Mouse (Mus musculus): Measurements from ENCODE around the gene Lix1l. TPM values are rescaled to one million over a fixed set of nuclear protein-coding genes. Genes with fewer than 3 reads are reported as not detected.

Gene Lix1l
- 5.6 and 6.8 TPM in 2 replicates for polyA plus RNA-seq (2016; fragmentation: Nextera tagmentation; extraction: Ambion mirVana)

GRCm38 (mm10) chr3:96600639-96601250 lies at the start of gene Lix1l:
Gene Lix1l (plus strand): TSS chr3:96601149.
- peaks cover 7% of the 10 kb centered on the region for H3K36me3 ChIP-seq
- peaks cover 71% of the 10 kb centered on the region for H3K4me1 ChIP-seq
- H3K4me3 ChIP-seq: peak within 1 kb of the TSS; percentile 95
- peak within 1 kb of the TSS; percentile 70 for H3K4me2 ChIP-seq (replicated peaks)
- ATAC-seq (ENCODE audit: low FRiP score, low read depth): peak; percentile 94
- H3K9me3 ChIP-seq: no peaks in the 10 kb centered on the region
- H3K27ac ChIP-seq (replicated peaks): peak within 1 kb of the TSS; percentile 97
- H3K9ac ChIP-seq (replicated peaks): peak within 1 kb of the TSS; percentile 98
- peaks cover 23% of the 10 kb centered on the region for H3K27me3 ChIP-seq
- 2% methylated on average over 27 of the region's 27 CpGs for WGBS

GRCm38 (mm10) chr3:96551203-96551602 lies 49.7 kb upstream of the Lix1l start:
- Histone ChIP-seq H3K9ac (replicated peaks) (no peak overlapping the region), H3K27me3 (peaks cover 8% of the 10 kb centered on the region; the same call in 1 of the 2 replicates), H3K9me3 (no peaks in the 10 kb centered on the region), H3K36me3 (no peaks in the 10 kb centered on the region), H3K4me3 (no peak overlapping the region), H3K27ac (replicated peaks) (no peak overlapping the region), H3K4me1 (peaks cover 18% of the 10 kb centered on the region), H3K4me2 (replicated peaks) (no peak overlapping the region)
- WGBS: 22% methylated on average over 8 of the region's 8 CpGs
- no peak for ATAC-seq (ENCODE audit: low FRiP score, low read depth)

- peaks cover 5% of the 10 kb centered on the region; the same call in 1 of the 2 replicates for H3K27me3 ChIP-seq
- H3K4me1 ChIP-seq: peaks cover 24% of the 10 kb centered on the region
- no peak overlapping the region for H3K4me2 ChIP-seq (replicated peaks)
- H3K9ac ChIP-seq (replicated peaks): no peak overlapping the region
- H3K4me3 ChIP-seq: no peak overlapping the region
- no peaks in the 10 kb centered on the region for H3K36me3 ChIP-seq
- no peaks in the 10 kb centered on the region for H3K9me3 ChIP-seq
- 81% methylated on average over 7 of the region's 7 CpGs for WGBS
- no peak for ATAC-seq (ENCODE audit: low FRiP score, low read depth)
- no peak overlapping the region for H3K27ac ChIP-seq (replicated peaks)
These were observed 49.1 kb upstream of the Lix1l start for GRCm38 (mm10) chr3:96551890-96552289.

DNA sequence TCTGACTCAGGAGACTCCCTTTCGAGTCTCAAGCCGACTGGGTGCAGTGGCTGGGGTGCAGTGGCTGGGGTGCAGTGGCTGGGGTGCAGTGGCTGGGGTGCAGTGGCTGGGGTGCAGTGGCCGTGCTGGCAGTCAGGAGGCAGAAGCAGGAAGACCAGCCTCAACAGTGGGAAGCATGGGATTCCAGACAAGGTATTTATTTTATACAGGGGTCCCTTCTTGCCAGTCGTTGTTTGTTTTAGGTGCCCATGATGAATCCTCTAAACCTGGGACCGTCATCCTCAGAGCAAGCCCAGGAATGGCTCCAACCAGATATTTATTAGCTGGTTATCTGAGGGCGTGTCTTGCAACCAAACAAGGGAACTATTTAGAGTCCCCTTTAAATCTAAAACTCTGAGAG lies 47.3 kb upstream of the Lix1l start:
- Histone ChIP-seq H3K9me3 (no peaks in the 10 kb centered on the region), H3K27ac (replicated peaks) (no peak overlapping the region), H3K9ac (replicated peaks) (no peak overlapping the region), H3K4me1 (peaks cover 27% of the 10 kb centered on the region), H3K27me3 (peaks cover 5% of the 10 kb centered on the region; the same call in 1 of the 2 replicates), H3K36me3 (no peaks in the 10 kb centered on the region), H3K4me2 (replicated peaks) (no peak overlapping the region), H3K4me3 (no peak overlapping the region)
- WGBS: 84% methylated on average over 6 of the region's 6 CpGs
- ATAC-seq (ENCODE audit: low FRiP score, low read depth): no peak

- Histone ChIP-seq H3K36me3 (0 out of 2 replicates have a peak, but pooled peaks cover under 1% of the 10 kb centered on the region), H3K27me3 (peaks cover 5% of the 10 kb centered on the region; the same call in 1 of the 2 replicates), H3K4me3 (no peak overlapping the region), H3K4me2 (replicated peaks) (no peak overlapping the region), H3K9me3 (no peaks in the 10 kb centered on the region), H3K9ac (replicated peaks) (no peak overlapping the region), H3K27ac (replicated peaks) (no peak overlapping the region), H3K4me1 (peaks cover 34% of the 10 kb centered on the region)
- ATAC-seq (ENCODE audit: low FRiP score, low read depth): no peak
- WGBS: 83% methylated on average over 6 of the region's 6 CpGs
These were observed 46.7 kb upstream of the Lix1l start for GRCm38 (mm10) chr3:96554251-96554650.

DNA sequence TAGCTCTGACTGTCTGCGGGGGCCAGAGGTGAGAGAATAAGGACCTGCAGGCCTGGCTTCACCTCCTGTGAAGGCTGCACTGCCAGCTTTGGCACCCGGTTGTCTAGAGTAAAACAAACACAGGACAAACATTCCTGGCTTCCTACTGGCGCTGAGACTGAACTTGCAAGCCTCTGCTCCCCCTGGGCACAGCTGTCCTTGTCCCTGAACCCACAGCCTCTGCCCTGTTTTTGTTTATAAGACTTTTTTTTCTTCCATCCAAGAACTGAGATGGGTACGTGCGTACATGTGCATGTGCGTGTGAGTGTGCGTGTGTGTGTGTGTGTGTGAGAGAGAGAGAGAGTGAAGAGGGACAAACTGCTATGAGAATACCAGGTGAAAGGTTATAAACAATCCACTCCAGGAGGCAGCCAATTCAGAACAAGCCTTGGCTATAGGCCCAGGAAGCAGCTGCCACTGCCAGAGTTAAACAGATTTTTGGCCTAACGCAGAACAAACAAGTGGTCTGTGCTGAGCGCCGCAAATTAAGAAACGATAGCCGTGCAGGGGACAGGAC lies 45.8 kb upstream of the Lix1l start:
- Histone ChIP-seq H3K9me3 (no peaks in the 10 kb centered on the region), H3K27me3 (peaks cover 5% of the 10 kb centered on the region; the same call in 1 of the 2 replicates), H3K27ac (replicated peaks) (peak overlapping the region; percentile 58), H3K4me3 (no peak overlapping the region), H3K4me1 (peaks cover 42% of the 10 kb centered on the region), H3K4me2 (replicated peaks) (no peak overlapping the region), H3K9ac (replicated peaks) (0 out of 2 replicates have a peak overlapping the region, but pooled peaks have one; percentile 15), H3K36me3 (peaks cover 9% of the 10 kb centered on the region)
- ATAC-seq (ENCODE audit: low FRiP score, low read depth): no peak
- 52% methylated on average over 12 of the region's 12 CpGs for WGBS

DNA sequence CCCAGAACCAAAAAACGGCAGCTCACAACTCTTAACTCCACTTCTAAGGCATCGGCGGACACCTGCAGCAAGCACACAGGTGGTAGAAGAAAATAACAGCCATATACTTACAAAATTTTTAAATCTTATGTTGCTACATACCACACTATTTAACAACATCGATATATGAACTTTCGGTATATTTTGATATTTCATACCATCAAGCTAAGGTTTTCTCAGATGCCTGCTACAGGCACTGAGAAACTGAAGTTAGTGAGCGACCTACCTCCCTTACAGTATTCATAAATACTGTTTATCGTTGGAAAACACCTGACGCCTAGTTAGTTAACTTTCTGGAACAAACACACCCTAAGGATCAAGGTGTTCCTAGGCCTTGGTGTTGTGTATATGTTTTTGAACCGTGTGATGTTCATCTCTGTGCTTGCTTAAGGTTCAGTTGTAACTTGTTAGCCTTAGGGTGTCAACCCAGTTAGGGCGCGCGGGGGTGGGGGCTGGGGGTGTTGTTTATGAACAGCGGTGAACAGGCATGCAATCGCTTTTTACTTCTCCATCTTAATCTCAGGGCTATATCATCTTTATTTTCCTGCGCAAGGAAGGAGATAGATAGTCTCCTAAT lies 44.8 kb upstream of the Lix1l start:
- Histone ChIP-seq H3K9ac (replicated peaks) (no peak overlapping the region), H3K4me2 (replicated peaks) (peak overlapping the region; percentile 83; the same call in 1 of the 2 replicates), H3K27ac (replicated peaks) (no peak overlapping the region), H3K4me1 (peaks cover 52% of the 10 kb centered on the region), H3K36me3 (peaks cover 19% of the 10 kb centered on the region), H3K4me3 (no peak overlapping the region), H3K27me3 (no peaks in the 10 kb centered on the region), H3K9me3 (no peaks in the 10 kb centered on the region)
- WGBS: 86% methylated on average over 15 of the region's 15 CpGs
- ATAC-seq (ENCODE audit: low FRiP score, low read depth): no peak

DNA sequence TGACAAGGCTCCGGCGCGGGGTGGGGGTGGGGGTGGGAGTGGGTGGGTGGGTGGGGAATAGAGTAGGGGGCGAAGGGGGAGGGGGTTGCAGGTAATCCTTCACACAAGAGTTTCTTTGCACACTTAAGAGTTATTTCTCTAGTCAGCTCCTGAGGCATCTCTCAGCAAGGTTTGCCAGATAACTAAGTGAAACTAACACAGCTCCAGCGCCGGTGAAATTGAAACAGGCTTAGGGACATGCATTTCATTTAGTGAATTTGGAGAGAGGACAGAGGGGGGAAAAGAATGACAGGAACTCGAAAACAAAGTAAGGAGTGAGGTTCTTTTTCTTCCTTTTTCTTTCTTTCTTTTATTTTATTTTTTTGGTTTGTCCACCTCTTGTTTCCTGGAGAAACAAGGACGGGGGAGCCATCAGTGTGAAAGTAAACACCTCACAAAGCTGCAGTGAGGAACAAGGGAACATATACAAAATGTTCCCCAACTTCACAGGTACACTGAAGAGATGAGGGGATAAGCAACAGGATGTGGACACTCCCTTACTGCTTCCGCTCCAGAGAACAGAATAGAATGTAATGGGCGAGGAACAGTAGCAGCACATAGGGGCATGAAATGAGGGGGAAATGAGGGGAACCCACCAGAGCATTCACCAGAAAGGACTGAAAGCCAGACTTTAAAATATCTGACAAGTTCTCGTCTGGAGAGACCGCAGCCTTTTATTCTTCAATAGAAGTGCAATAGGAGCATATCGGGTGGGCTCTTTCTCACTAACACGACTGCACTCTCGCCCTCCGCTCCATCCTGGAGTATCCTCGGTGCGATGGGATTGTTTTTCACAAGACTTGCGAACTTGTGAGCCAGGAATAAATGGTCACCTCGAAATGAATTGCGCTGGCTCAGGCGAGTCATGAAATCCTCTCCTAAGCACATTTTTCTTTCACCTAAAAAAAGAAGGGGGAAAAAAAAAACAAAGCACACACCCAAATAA lies 44.0 kb upstream of the Lix1l start:
- WGBS: 14% methylated on average over 22 of the region's 22 CpGs
- no peak for ATAC-seq (ENCODE audit: low FRiP score, low read depth)
- no peaks in the 10 kb centered on the region for H3K9me3 ChIP-seq
- peaks cover 51% of the 10 kb centered on the region for H3K4me1 ChIP-seq
- peaks cover 23% of the 10 kb centered on the region for H3K36me3 ChIP-seq
- H3K27ac ChIP-seq (replicated peaks): peak overlapping the region; percentile 62
- peak overlapping the region; percentile 75 for H3K4me3 ChIP-seq
- H3K4me2 ChIP-seq (replicated peaks): peak overlapping the region; percentile 83
- no peaks in the 10 kb centered on the region for H3K27me3 ChIP-seq
- peak overlapping the region; percentile 57 for H3K9ac ChIP-seq (replicated peaks)

DNA sequence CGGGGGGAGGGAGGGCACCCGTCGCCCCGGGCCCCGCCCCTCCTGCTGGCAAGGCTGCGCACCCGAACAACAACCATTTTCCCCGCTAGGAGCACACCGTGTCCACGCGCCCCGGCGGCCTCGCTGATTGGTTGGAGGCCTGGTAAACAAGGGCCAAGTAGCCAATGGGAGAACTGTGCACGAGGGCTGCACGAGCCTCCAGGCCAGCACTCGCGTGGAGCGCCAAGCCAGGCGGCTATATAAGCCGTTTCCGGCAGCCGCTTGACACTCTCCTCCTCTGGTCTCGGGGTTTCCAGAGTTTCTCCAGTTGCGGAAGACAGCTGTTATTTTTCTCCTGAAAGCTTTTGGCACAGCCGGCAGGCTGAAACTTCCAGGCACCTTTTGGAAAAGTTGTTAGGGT lies 43.3 kb upstream of the Lix1l start, which contains the start of gene Txnip:
Gene Txnip (plus strand): TSS at position 264 of the 400 bp plus-strand sequence.
- peak within 1 kb of the TSS; percentile 80 for H3K9ac ChIP-seq (replicated peaks)
- H3K36me3 ChIP-seq: peaks cover 23% of the 10 kb centered on the region
- H3K4me2 ChIP-seq (replicated peaks): peak within 1 kb of the TSS; percentile 83
- H3K27me3 ChIP-seq: no peaks in the 10 kb centered on the region
- peaks cover 51% of the 10 kb centered on the region for H3K4me1 ChIP-seq
- ATAC-seq (ENCODE audit: low FRiP score, low read depth): peak; percentile 100
- H3K27ac ChIP-seq (replicated peaks): peak within 1 kb of the TSS; percentile 62
- H3K4me3 ChIP-seq: peak within 1 kb of the TSS; percentile 75
- no peaks in the 10 kb centered on the region for H3K9me3 ChIP-seq
- WGBS: under 1% methylated on average over 26 of the region's 26 CpGs

GRCm38 (mm10) chr3:96558159-96558558 lies 42.8 kb upstream of the Lix1l start:
- no peak for ATAC-seq (ENCODE audit: low FRiP score, low read depth)
- no peaks in the 10 kb centered on the region for H3K9me3 ChIP-seq
- peak overlapping the region; percentile 83 for H3K4me2 ChIP-seq (replicated peaks)
- H3K4me3 ChIP-seq: peak overlapping the region; percentile 75
- H3K9ac ChIP-seq (replicated peaks): peak overlapping the region; percentile 80
- H3K4me1 ChIP-seq: peaks cover 51% of the 10 kb centered on the region
- H3K27me3 ChIP-seq: no peaks in the 10 kb centered on the region
- WGBS: 3% methylated on average over 17 of the region's 17 CpGs
- peak overlapping the region; percentile 49 for H3K27ac ChIP-seq (replicated peaks)
- H3K36me3 ChIP-seq: peaks cover 23% of the 10 kb centered on the region

GRCm38 (mm10) chr3:96558668-96559196 lies 42.2 kb upstream of the Lix1l start:
- Histone ChIP-seq H3K9me3 (no peaks in the 10 kb centered on the region), H3K4me3 (peak overlapping the region; percentile 75), H3K36me3 (peaks cover 23% of the 10 kb centered on the region), H3K9ac (replicated peaks) (peak overlapping the region; percentile 80), H3K4me2 (replicated peaks) (peak overlapping the region; percentile 83), H3K27me3 (no peaks in the 10 kb centered on the region), H3K4me1 (peaks cover 51% of the 10 kb centered on the region), H3K27ac (replicated peaks) (no peak overlapping the region)
- 49% methylated on average over 10 of the region's 10 CpGs for WGBS
- no peak for ATAC-seq (ENCODE audit: low FRiP score, low read depth)
